Mouse (Mus musculus): ENCODE results near the gene Trnau1ap. TPM values are rescaled to one million over a fixed set of nuclear protein-coding genes. Genes with fewer than 3 reads are reported as not detected.
"Not testable (repeated sequence)": the region's sequence is repeated elsewhere in the genome, so short reads cannot be mapped to it uniquely, and the experiment has no call there.

Trnau1ap gene
- polyA plus RNA-seq, 1 experiment from 2014 or later, result 72.0 TPM

- Histone ChIP-seq H3K9ac (ENCODE audit: low read depth, low read length) (peak overlapping the region; percentile 95), H3K4me2 (peak overlapping the region; percentile 93), H3K36me3 (ENCODE audit: control insufficient read depth, insufficient read depth, low read length) (peaks cover 20% of the 10 kb centered on the region), H3K27me3 (ENCODE audit: control insufficient read depth, insufficient read depth, low read length) (no peaks in the 10 kb centered on the region), H3K9me3 (replicated peaks; ENCODE audit: control insufficient read depth, low read length) (no peaks in the 10 kb centered on the region), H3K4me1 (ENCODE audit: control insufficient read depth, insufficient read depth, low read length) (peaks cover 11% of the 10 kb centered on the region), H3K27ac (ENCODE audit: low read depth, low read length) (peak overlapping the region; percentile 89; the same call in 1 of the 2 replicates), H3K4me3 (ENCODE audit: low read depth, low read length) (peak overlapping the region; percentile 81)
- 31% methylated on average over 10 of the region's 10 CpGs for WGBS (ENCODE audit: insufficient replicate concordance)
- no peak for ATAC-seq (replicated peaks; ENCODE audit: insufficient number of reproducible peaks, low FRiP score, low TSS enrichment)
Observed at GRCm38 (mm10) chr4:132309849-132310472, 19.4 kb downstream of the Trnau1ap start.

- ATAC-seq (replicated peaks; ENCODE audit: insufficient number of reproducible peaks, low FRiP score, low TSS enrichment), result no peak
- 1% methylated on average over 15 of the region's 15 CpGs for WGBS (ENCODE audit: insufficient replicate concordance)
- no peaks in the 10 kb centered on the region for H3K9me3 ChIP-seq (replicated peaks; ENCODE audit: control insufficient read depth, low read length)
- H3K4me2 ChIP-seq, result peak overlapping the region; percentile 93
- H3K36me3 ChIP-seq (ENCODE audit: control insufficient read depth, insufficient read depth, low read length), result peaks cover 20% of the 10 kb centered on the region
- H3K4me1 ChIP-seq (ENCODE audit: control insufficient read depth, insufficient read depth, low read length), result peaks cover 11% of the 10 kb centered on the region
- H3K4me3 ChIP-seq (ENCODE audit: low read depth, low read length), result peak overlapping the region; percentile 81
- H3K9ac ChIP-seq (ENCODE audit: low read depth, low read length), result peak overlapping the region; percentile 95
- peak overlapping the region; percentile 89 for H3K27ac ChIP-seq (ENCODE audit: low read depth, low read length)
- no peaks in the 10 kb centered on the region for H3K27me3 ChIP-seq (ENCODE audit: control insufficient read depth, insufficient read depth, low read length)
Observed at GRCm38 (mm10) chr4:132309140-132309848, 20.0 kb downstream of the Trnau1ap start.

- Histone ChIP-seq H3K36me3 (ENCODE audit: control insufficient read depth, insufficient read depth, low read length) (peaks cover 13% of the 10 kb centered on the region), H3K27ac (ENCODE audit: low read depth, low read length) (peak overlapping the region; percentile 89), H3K9ac (ENCODE audit: low read depth, low read length) (peak overlapping the region; percentile 95), H3K4me2 (peak overlapping the region; percentile 93), H3K27me3 (ENCODE audit: control insufficient read depth, insufficient read depth, low read length) (no peaks in the 10 kb centered on the region), H3K4me3 (ENCODE audit: low read depth, low read length) (peak overlapping the region; percentile 81), H3K9me3 (replicated peaks; ENCODE audit: control insufficient read depth, low read length) (no peaks in the 10 kb centered on the region), H3K4me1 (ENCODE audit: control insufficient read depth, insufficient read depth, low read length) (peaks cover 11% of the 10 kb centered on the region)
- peak; percentile 81 for ATAC-seq (replicated peaks; ENCODE audit: insufficient number of reproducible peaks, low FRiP score, low TSS enrichment)
- under 1% methylated on average over 41 of the region's 41 CpGs for WGBS (ENCODE audit: insufficient replicate concordance)
Observed at GRCm38 (mm10) chr4:132308437-132309139, 20.8 kb downstream of the Trnau1ap start.

GRCm38 (mm10) chr4:132306004-132306403 lies 23.3 kb downstream of the Trnau1ap start:
- Histone ChIP-seq H3K27me3 (ENCODE audit: control insufficient read depth, insufficient read depth, low read length) (no peaks in the 10 kb centered on the region), H3K9me3 (replicated peaks; ENCODE audit: control insufficient read depth, low read length) (no peaks in the 10 kb centered on the region), H3K27ac (ENCODE audit: low read depth, low read length) (no peak overlapping the region), H3K36me3 (ENCODE audit: control insufficient read depth, insufficient read depth, low read length) (peaks cover 10% of the 10 kb centered on the region), H3K4me3 (ENCODE audit: low read depth, low read length) (no peak overlapping the region), H3K4me1 (ENCODE audit: control insufficient read depth, insufficient read depth, low read length) (peaks cover 17% of the 10 kb centered on the region), H3K4me2 (no peak overlapping the region), H3K9ac (ENCODE audit: low read depth, low read length) (no peak overlapping the region)
- WGBS (ENCODE audit: insufficient replicate concordance), result 77% methylated on average over 6 of the region's 6 CpGs
- ATAC-seq (replicated peaks; ENCODE audit: insufficient number of reproducible peaks, low FRiP score, low TSS enrichment), result no peak

GRCm38 (mm10) chr4:132305276-132305675 lies 24.1 kb downstream of the Trnau1ap start:
- Histone ChIP-seq H3K4me2 (no peak overlapping the region), H3K9me3 (replicated peaks; ENCODE audit: control insufficient read depth, low read length) (no peaks in the 10 kb centered on the region), H3K27me3 (ENCODE audit: control insufficient read depth, insufficient read depth, low read length) (no peaks in the 10 kb centered on the region), H3K9ac (ENCODE audit: low read depth, low read length) (no peak overlapping the region), H3K4me3 (ENCODE audit: low read depth, low read length) (no peak overlapping the region), H3K36me3 (ENCODE audit: control insufficient read depth, insufficient read depth, low read length) (peaks cover 4% of the 10 kb centered on the region), H3K4me1 (ENCODE audit: control insufficient read depth, insufficient read depth, low read length) (peaks cover 14% of the 10 kb centered on the region), H3K27ac (ENCODE audit: low read depth, low read length) (no peak overlapping the region)
- WGBS (ENCODE audit: insufficient replicate concordance), result 73% methylated on average over 8 of the region's 8 CpGs
- ATAC-seq (replicated peaks; ENCODE audit: insufficient number of reproducible peaks, low FRiP score, low TSS enrichment), result no peak

- H3K36me3 ChIP-seq (ENCODE audit: control insufficient read depth, insufficient read depth, low read length); ATAC-seq (replicated peaks; ENCODE audit: insufficient number of reproducible peaks, low FRiP score, low TSS enrichment); H3K4me1 ChIP-seq (ENCODE audit: control insufficient read depth, insufficient read depth, low read length); H3K27ac ChIP-seq (ENCODE audit: low read depth, low read length); H3K27me3 ChIP-seq (ENCODE audit: control insufficient read depth, insufficient read depth, low read length); H3K9me3 ChIP-seq (replicated peaks; ENCODE audit: control insufficient read depth, low read length): not testable (repeated sequence)
- peak overlapping the region; percentile 53 for H3K4me3 ChIP-seq (ENCODE audit: low read depth, low read length)
- peak overlapping the region; percentile 73 for H3K9ac ChIP-seq (ENCODE audit: low read depth, low read length)
- H3K4me2 ChIP-seq, result peak overlapping the region; percentile 76
- WGBS (ENCODE audit: insufficient replicate concordance), result 35% methylated on average over 6 of the region's 6 CpGs
Observed at GRCm38 (mm10) chr4:132303484-132303883, 25.9 kb downstream of the Trnau1ap start.

GRCm38 (mm10) chr4:132302939-132303479 lies 26.3 kb downstream of the Trnau1ap start, which contains the start of gene Rab42:
Gene Rab42 (minus strand): TSS chr4:132303385.
- no peaks in the 10 kb centered on the region for H3K27me3 ChIP-seq (ENCODE audit: control insufficient read depth, insufficient read depth, low read length)
- H3K4me3 ChIP-seq (ENCODE audit: low read depth, low read length), result peak within 1 kb of the TSS; percentile 53
- peak within 1 kb of the TSS; percentile 73 for H3K9ac ChIP-seq (ENCODE audit: low read depth, low read length)
- H3K36me3 ChIP-seq (ENCODE audit: control insufficient read depth, insufficient read depth, low read length), result no peaks in the 10 kb centered on the region
- WGBS (ENCODE audit: insufficient replicate concordance), result 2% methylated on average over 31 of the region's 31 CpGs
- H3K4me2 ChIP-seq, result peak within 1 kb of the TSS; percentile 76
- H3K9me3 ChIP-seq (replicated peaks; ENCODE audit: control insufficient read depth, low read length), result no peaks in the 10 kb centered on the region
- peaks cover 6% of the 10 kb centered on the region for H3K4me1 ChIP-seq (ENCODE audit: control insufficient read depth, insufficient read depth, low read length)
- no peak within 1 kb of the TSS for H3K27ac ChIP-seq (ENCODE audit: low read depth, low read length)
- peak; percentile 66 for ATAC-seq (replicated peaks; ENCODE audit: insufficient number of reproducible peaks, low FRiP score, low TSS enrichment)

All from heart, embryonic 11.5 days (tissue).